Mouse (Mus musculus) CH12.LX (cell line): Measurements from ENCODE around the gene Cmc2. TPM values are rescaled to one million over a fixed set of nuclear protein-coding genes. Genes with fewer than 3 reads are reported as not detected.

Experiments
- DNase-seq: peaks from one replicate; pipeline ENCODE4 v3.0.0-alpha.2; 2013; ENCODE audit errors: extremely low read depth
- H3K27ac ChIP-seq: 2 replicates; pipeline ENCODE4 v1.5.1; 2012; ENCODE audit warnings: low read depth, mild to moderate bottlenecking, control low read depth, moderate library complexity; ENCODE audit not compliant: insufficient read depth
- H3K27me3 ChIP-seq: replicated peaks from 2 replicates; pipeline ENCODE3; 2012; ENCODE audit warnings: inconsistent platforms
- H3K36me3 ChIP-seq, 2 experiments: replicated peaks in 1 of 2; 2 replicates each; pipeline versions ENCODE3 to v1.6.1; 2012; ENCODE audit warnings: inconsistent platforms in 1 of 2, low read length in 1 of 2, mild to moderate bottlenecking in 1 of 2, mixed read lengths in 1 of 2, moderate library complexity in 1 of 2; ENCODE audit not compliant: control insufficient read depth in 1 of 2, insufficient read depth in 1 of 2
- H3K4me1 ChIP-seq, 2 experiments: 2 replicates each; pipeline ENCODE4 v1.6.1; 2012; ENCODE audit warnings: inconsistent platforms in 1 of 2, moderate library complexity in 1 of 2; ENCODE audit not compliant: insufficient read depth in 2 of 2, control insufficient read depth in 1 of 2
- H3K4me2 ChIP-seq: 2 replicates; pipeline ENCODE4 v1.6.1; 2012; ENCODE audit warnings: low read depth, mild to moderate bottlenecking, control low read depth; ENCODE audit not compliant: poor library complexity, insufficient read depth, severe bottlenecking
- H3K4me3 ChIP-seq, 3 experiments: fragments of 150-350 bp in 1 of 3; sonication (generic) in 1 of 3; replicated peaks in 1 of 3; 2 replicates each; pipeline versions ENCODE3 to v1.5.1; 2011 to 2012; ENCODE audit warnings: low read depth in 2 of 3, low read length in 2 of 3, mild to moderate bottlenecking in 2 of 3, moderate library complexity in 2 of 3, control low read depth in 1 of 3, improper control_type of control experiment in 1 of 3, inconsistent platforms in 1 of 3, mixed read lengths in 1 of 3; ENCODE audit not compliant: poor library complexity in 1 of 3
- H3K79me2 ChIP-seq: replicated peaks from 2 replicates; pipeline ENCODE4 v1.6.1; 2012; ENCODE audit warnings: mild to moderate bottlenecking, moderate library complexity; ENCODE audit not compliant: control insufficient read depth, poor library complexity, insufficient read depth, severe bottlenecking; ENCODE audit errors: extremely low read depth
- H3K9ac ChIP-seq: 2 replicates; pipeline ENCODE4 v1.6.1; 2012; ENCODE audit warnings: low read depth, mild to moderate bottlenecking, control low read depth, moderate library complexity; ENCODE audit not compliant: insufficient read depth
- H3K9me3 ChIP-seq: replicated peaks from 2 replicates; pipeline ENCODE3; 2012; ENCODE audit warnings: low read length, inconsistent platforms, mixed read lengths
- BHLHE40 ChIP-seq: IDR thresholded peaks from 2 replicates; pipeline ENCODE4 v1.6.1; 2011; ENCODE audit warnings: mild to moderate bottlenecking, low read depth, low read length, improper control_type of control experiment
- CHD1 ChIP-seq: IDR thresholded peaks from 2 replicates; pipeline ENCODE4 v1.6.1; 2012; ENCODE audit warnings: low read depth, low read length, improper control_type of control experiment, inconsistent platforms
- CHD2 ChIP-seq: IDR thresholded peaks from 2 replicates; pipeline ENCODE4 v1.6.1; 2011; ENCODE audit warnings: low read length, improper control_type of control experiment
- CTCF ChIP-seq, 2 experiments: IDR thresholded peaks in 1 of 2; conservative IDR thresholded peaks in 1 of 2; 2 replicates each; pipeline ENCODE4 v1.5.1; 2011 to 2012; ENCODE audit warnings: low read depth in 2 of 2, low read length in 2 of 2, improper control_type of control experiment in 1 of 2, inconsistent platforms in 1 of 2, mild to moderate bottlenecking in 1 of 2, moderate library complexity in 1 of 2
- ELF1 ChIP-seq: IDR thresholded peaks from 2 replicates; pipeline ENCODE4 v1.6.1; 2014; ENCODE audit warnings: low read depth, mild to moderate bottlenecking, inconsistent platforms, low read length, improper control_type of control experiment
- EP300 ChIP-seq: IDR thresholded peaks from 2 replicates; pipeline ENCODE4 v1.6.1; 2011; ENCODE audit warnings: low read length, improper control_type of control experiment
- GABPA ChIP-seq: IDR thresholded peaks from 2 replicates; pipeline ENCODE4 v1.6.1; 2012; ENCODE audit warnings: low read depth, low read length, improper control_type of control experiment, inconsistent platforms; ENCODE audit not compliant: insufficient replicate concordance
- JUN ChIP-seq: IDR thresholded peaks from 2 replicates; pipeline ENCODE4 v1.6.1; 2011; ENCODE audit warnings: low read depth, mild to moderate bottlenecking, low read length, improper control_type of control experiment, moderate library complexity; ENCODE audit not compliant: insufficient read depth
- JUND ChIP-seq: conservative IDR thresholded peaks from 2 replicates; pipeline ENCODE4 v1.6.1; 2011; ENCODE audit warnings: low read depth, low read length, improper control_type of control experiment
- KAT2A ChIP-seq: IDR thresholded peaks from 2 replicates; pipeline ENCODE4 v1.6.1; 2012; ENCODE audit warnings: low read length, improper control_type of control experiment, inconsistent platforms; ENCODE audit not compliant: insufficient replicate concordance
- MAFK ChIP-seq: IDR thresholded peaks from 2 replicates; pipeline ENCODE4 v1.6.1; 2011; ENCODE audit warnings: low read length, improper control_type of control experiment; ENCODE audit not compliant: insufficient replicate concordance
- MAX ChIP-seq: IDR thresholded peaks from 2 replicates; pipeline ENCODE4 v1.6.1; 2011; ENCODE audit warnings: low read length, improper control_type of control experiment
- MAZ ChIP-seq: IDR thresholded peaks from 2 replicates; pipeline ENCODE4 v1.6.1; 2012; ENCODE audit warnings: low read depth, mild to moderate bottlenecking, inconsistent platforms, low read length, improper control_type of control experiment, moderate library complexity
- MXI1 ChIP-seq: IDR thresholded peaks from 2 replicates; pipeline ENCODE4 v1.6.1; 2011; ENCODE audit warnings: mild to moderate bottlenecking, low read depth, low read length, improper control_type of control experiment
- MYC ChIP-seq: IDR thresholded peaks from 2 replicates; pipeline ENCODE4 v1.6.1; 2011; ENCODE audit warnings: low read depth, mild to moderate bottlenecking, improper control_type of control experiment, low read length
- NELFE ChIP-seq: IDR thresholded peaks from 2 replicates; pipeline ENCODE4 v1.6.1; 2011; ENCODE audit warnings: low read depth, low read length, improper control_type of control experiment
- NRF1 ChIP-seq: IDR thresholded peaks from 2 replicates; pipeline ENCODE4 v1.6.1; 2014; ENCODE audit warnings: low read depth, mild to moderate bottlenecking, inconsistent platforms, low read length, improper control_type of control experiment, moderate library complexity
- PAX5 ChIP-seq: IDR thresholded peaks from 2 replicates; pipeline ENCODE4 v1.6.1; 2012; ENCODE audit warnings: low read length, inconsistent platforms, mixed read lengths
- POLR2AphosphoS2 ChIP-seq: IDR thresholded peaks from 2 replicates; pipeline ENCODE4 v1.6.1; 2011; ENCODE audit warnings: low read depth, low read length, improper control_type of control experiment
- RAD21 ChIP-seq: IDR thresholded peaks from 2 replicates; pipeline ENCODE4 v1.6.1; 2011; ENCODE audit warnings: low read depth, mild to moderate bottlenecking, low read length, improper control_type of control experiment, moderate library complexity
- RCOR1 ChIP-seq: conservative IDR thresholded peaks from 2 replicates; pipeline ENCODE4 v1.6.1; 2012; ENCODE audit warnings: low read depth, mild to moderate bottlenecking, inconsistent platforms, low read length, improper control_type of control experiment
- SIN3A ChIP-seq: IDR thresholded peaks from 2 replicates; pipeline ENCODE4 v1.6.1; 2012; ENCODE audit warnings: low read length, improper control_type of control experiment, inconsistent platforms
- TBP ChIP-seq: conservative IDR thresholded peaks from 2 replicates; pipeline ENCODE4 v1.6.1; 2011; ENCODE audit warnings: low read depth, low read length, improper control_type of control experiment
- TCF12 ChIP-seq: IDR thresholded peaks from 2 replicates; pipeline ENCODE4 v1.6.1; 2014; ENCODE audit warnings: low read depth, mild to moderate bottlenecking, inconsistent platforms, low read length, improper control_type of control experiment
- USF2 ChIP-seq: conservative IDR thresholded peaks from 2 replicates; pipeline ENCODE4 v1.6.1; 2011; ENCODE audit warnings: low read depth, low read length, improper control_type of control experiment
- ZC3H11A ChIP-seq: IDR thresholded peaks from 2 replicates; pipeline ENCODE4 v1.6.1; 2012; ENCODE audit warnings: low read depth, mild to moderate bottlenecking, inconsistent platforms, low read length, improper control_type of control experiment
- ZKSCAN1 ChIP-seq: IDR thresholded peaks from 2 replicates; pipeline ENCODE4 v1.6.1; 2012; ENCODE audit warnings: low read depth, inconsistent platforms, low read length, improper control_type of control experiment, borderline replicate concordance
- ZMIZ1 ChIP-seq: IDR thresholded peaks from 2 replicates; pipeline ENCODE4 v1.6.1; 2012; ENCODE audit warnings: low read depth, mild to moderate bottlenecking, inconsistent platforms, low read length, improper control_type of control experiment
- dilution Hi-C: fragments of 300-500 bp; cut with MboI; formaldehyde crosslinking; loops from 2 replicates; pipeline ENCODE4 v1.14.3; 2020; ENCODE audit warnings: low sequenced_read_pairs; ENCODE audit not compliant: extremely low pct_unique_long_range_greater_than_20kb, extremely low pct_ligation_motif_present
- in situ Hi-C: fragments of 300-500 bp; cut with MboI; formaldehyde crosslinking; loops from 3 replicates; pipeline ENCODE4 v1.14.3; 2019; ENCODE audit warnings: low sequenced_read_pairs, low pct_ligation_motif_present, low pct_unique_long_range_greater_than_20kb, mixed read lengths
- polyA plus RNA-seq: library from polyadenylated mRNA; unstranded; fragments of >175 nt; gene quantifications from 2 replicates; pipeline ENCODE4 v1.2.1, GENCODE M21; 2012; ENCODE audit warnings: low read depth; ENCODE audit not compliant: insufficient read length
- total RNA-seq, 2 experiments: library from RNA; depleted of rRNA; stranded (reverse); fragments of 300-350 nt in 1 of 2; fragments of >200 nt in 1 of 2; gene quantifications; 2 replicates each; pipeline ENCODE4 v1.2.3; 2012 to 2014

The Cmc2 gene
- total and polyA plus RNA-seq, 3 experiments = 29.1 to 55.1 (median 39.4) TPM

- peaks cover 13 to 50% of the 10 kb centered on the region in 2 experiments for H3K36me3 ChIP-seq
These were observed 27.3 kb downstream of the Cmc2 start for GRCm38 (mm10) chr8:116893938-116894337.

GRCm38 (mm10) chr8:116892636-116893035 lies 28.6 kb downstream of the Cmc2 start:
- 0 out of 2 replicates have a peak overlapping the region, but pooled peaks have one; percentile 3 for H3K9ac ChIP-seq
- dilution Hi-C loops = no loop called here
- DNase-seq = no peak

More at GRCm38 (mm10) chr8:116893938-116894337, 27.3 kb downstream of the Cmc2 start:
- no peak overlapping the region for H3K9ac ChIP-seq
- no peak for TF ChIP-seq JUND
- no peak for TF ChIP-seq NRF1
- TF ChIP-seq SIN3A = no peak
- TF ChIP-seq PAX5 = no peak
- TF ChIP-seq MAZ = no peak
- TF ChIP-seq ZC3H11A = no peak
- no peak for TF ChIP-seq ZMIZ1
- no peak for TF ChIP-seq RCOR1
- no peak for TF ChIP-seq TBP
- TF ChIP-seq KAT2A = no peak
- no peak for TF ChIP-seq NELFE
- TF ChIP-seq JUN = no peak
- TF ChIP-seq ZKSCAN1 = no peak
- no peak for TF ChIP-seq RAD21
- no peak for TF ChIP-seq CHD1
- TF ChIP-seq MYC = no peak
- TF ChIP-seq MAX = no peak
- no peak for TF ChIP-seq MAFK
- TF ChIP-seq CHD2 = no peak
- no peak for TF ChIP-seq BHLHE40
- dilution Hi-C loops = no loop called here
- DNase-seq = no peak
- in situ Hi-C loops = no loop called here
- H3K79me2 ChIP-seq = no peaks in the 10 kb centered on the region
- H3K27me3 ChIP-seq = no peaks in the 10 kb centered on the region
- no peak overlapping the region for H3K4me2 ChIP-seq
- no peak overlapping the region for H3K4me3 ChIP-seq
- H3K4me1 ChIP-seq = peaks cover 6 to 14% of the 10 kb centered on the region in 2 experiments
- H3K27ac ChIP-seq = no peak overlapping the region
- no peaks in the 10 kb centered on the region for H3K9me3 ChIP-seq

More at GRCm38 (mm10) chr8:116892636-116893035, 28.6 kb downstream of the Cmc2 start:
- Histone ChIP-seq H3K4me1 (peaks cover 6 to 14% of the 10 kb centered on the region in 2 experiments), H3K36me3 (peaks cover 13 to 63% of the 10 kb centered on the region in 2 experiments), H3K4me2 (0 out of 2 replicates have a peak overlapping the region, but pooled peaks have one; percentile 24), H3K4me3 (no peak overlapping the region), H3K9me3 (no peaks in the 10 kb centered on the region), H3K27me3 (no peaks in the 10 kb centered on the region), H3K79me2 (no peaks in the 10 kb centered on the region), H3K27ac (no peak overlapping the region)
- TF ChIP-seq MAX (no peak), POLR2AphosphoS2 (no peak), USF2 (no peak), ZC3H11A (no peak), EP300 (no peak), TCF12 (no peak), ELF1 (no peak), CHD2 (no peak), KAT2A (no peak), MXI1 (no peak), CHD1 (no peak), CTCF (conservative IDR thresholded peaks at IDR 0.05 in 1 of 2, IDR thresholded peaks at IDR 0.05 in 1 of 2; ENCODE audit: low read depth in 2 of 2, low read length in 2 of 2) (no peak), GABPA (no peak), NELFE (no peak), PAX5 (no peak), SIN3A (no peak), ZMIZ1 (no peak)
- in situ Hi-C loops = no loop called here
